In the genomic region with DNA sequence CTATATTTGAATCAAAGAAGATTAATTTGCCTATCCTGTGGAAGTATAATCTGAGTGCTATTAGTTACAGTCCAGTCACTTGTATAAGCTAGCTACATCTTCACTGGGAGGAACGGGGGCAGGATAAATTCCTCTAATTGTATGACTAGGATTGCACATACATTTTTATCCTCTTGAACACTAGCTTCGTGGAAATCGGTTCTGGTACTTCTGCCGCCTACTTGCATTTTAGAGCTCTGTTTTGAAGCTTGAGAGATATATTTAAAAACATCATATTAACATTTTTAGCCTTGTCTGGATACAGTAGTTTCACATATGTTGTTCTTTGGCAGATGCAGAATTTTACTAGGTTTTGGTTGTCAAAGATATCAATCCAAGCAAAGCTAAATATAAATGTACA, we compare ENCODE assay signal across 27 mouse cellular contexts.
"Had no signal": no experiment of that assay in that cellular context is flagged by ENCODE, and none has a peak within 500 bp of the region (broad histone marks: within the 10 kb centered on the region; RNA-seq: fewer than 3 reads in every experiment).

No protein-coding gene starts in this region.

- H3K4me3 ChIP-seq: gastrocnemius, adult 2 months; heart, adult 2 months; heart, embryonic 12.5 days; hindbrain, embryonic 13.5 days; hindbrain, embryonic 15.5 days; layer of hippocampus, adult 2 months; left cerebral cortex, adult 2 months; limb, embryonic 10.5 days; limb, embryonic 12.5 days; liver, embryonic 13.5 days; liver, embryonic 15.5 days had no signal

- H3K4me2 ChIP-seq: heart, embryonic 12.5 days; hindbrain, embryonic 13.5 days; hindbrain, embryonic 15.5 days; limb, embryonic 12.5 days; liver, embryonic 11.5 days; liver, embryonic 13.5 days; liver, embryonic 15.5 days had no signal

- H3K36me3 ChIP-seq: hindbrain, embryonic 13.5 days; hindbrain, embryonic 15.5 days; limb, embryonic 10.5 days; limb, embryonic 12.5 days; liver, embryonic 13.5 days; liver, embryonic 15.5 days had no signal

- H3K9me3 ChIP-seq: limb, embryonic 10.5 days; limb, embryonic 12.5 days; liver, embryonic 13.5 days; liver, embryonic 15.5 days had no signal

- H3K9ac ChIP-seq: heart, embryonic 12.5 days; hindbrain, embryonic 13.5 days; hindbrain, embryonic 15.5 days; limb, embryonic 12.5 days; liver, embryonic 13.5 days; liver, embryonic 15.5 days had no signal

- H3K27ac ChIP-seq: gastrocnemius, adult 2 months; hindbrain, embryonic 13.5 days; hindbrain, embryonic 15.5 days; hindbrain, postnatal 0 days; layer of hippocampus, adult 2 months; limb, embryonic 10.5 days; limb, embryonic 12.5 days; liver, embryonic 13.5 days; liver, embryonic 15.5 days had no signal

- ATAC-seq: forebrain, embryonic 16.5 days; hindbrain, postnatal 0 days; intestine, embryonic 16.5 days had no signal

- H3K27me3 ChIP-seq: heart, embryonic 12.5 days; hindbrain, embryonic 13.5 days; hindbrain, embryonic 15.5 days; limb, embryonic 12.5 days; liver, embryonic 13.5 days; liver, embryonic 15.5 days had no signal

- H3K4me1 ChIP-seq: hindbrain, embryonic 13.5 days; limb, embryonic 10.5 days; limb, embryonic 12.5 days; liver, embryonic 13.5 days; liver, embryonic 15.5 days had no signal

- DNase-seq: gastrocnemius, adult 2 months; gastrocnemius, postnatal 10 days; gastrocnemius, postnatal 36 days; heart, adult 11 months; heart, adult 2 months; heart, postnatal 14 days; heart, postnatal 36 days; kidney, adult 11 months; kidney, adult 2 months; kidney, adult 9 months; kidney, postnatal 10 days; kidney, postnatal 25 days; kidney, postnatal 4 days; liver; liver, embryonic 13.5 days had no signal
